Mouse (Mus musculus) adipocyte (in vitro differentiated cells): ENCODE data around the gene Pyroxd2.
"Not testable (repeated sequence)": the region's sequence is repeated elsewhere in the genome, so short reads cannot be mapped to it uniquely, and the experiment has no call there.

Source experiments
- DNase-seq: peaks from one replicate; pipeline ENCODE4 v3.0.0-alpha.2; 2016; ENCODE audit warnings: low spot score

Pyroxd2 gene

GRCm38 (mm10) chr19:42752363-42752931, at the start of gene Pyroxd2:
Gene Pyroxd2 (minus strand): TSS chr19:42752775.
- DNase-seq: peak; percentile 80

GRCm38 (mm10) chr19:42797866-42798265, 45.3 kb upstream of the Pyroxd2 start:
- no peak for DNase-seq

- DNase-seq: no peak
Measured at GRCm38 (mm10) chr19:42795801-42796200, 43.2 kb upstream of the Pyroxd2 start.

GRCm38 (mm10) chr19:42794914-42795613, 42.5 kb upstream of the Pyroxd2 start:
- DNase-seq: peak; percentile 82

GRCm38 (mm10) chr19:42788311-42788710, 35.7 kb upstream of the Pyroxd2 start:
- no peak for DNase-seq

GRCm38 (mm10) chr19:42785562-42786220, 33.1 kb upstream of the Pyroxd2 start:
- DNase-seq: no peak

GRCm38 (mm10) chr19:42785129-42785528, 32.6 kb upstream of the Pyroxd2 start:
- DNase-seq: peak; percentile 12

- DNase-seq: not testable (repeated sequence)
Measured at GRCm38 (mm10) chr19:42780156-42780538, 27.6 kb upstream of the Pyroxd2 start.

GRCm38 (mm10) chr19:42779531-42780155, 27.1 kb upstream of the Pyroxd2 start, which contains the start of gene Hps1:
Gene Hps1 (minus strand): TSS chr19:42779978.
- peak; percentile 94 for DNase-seq

GRCm38 (mm10) chr19:42777801-42778200, 25.2 kb upstream of the Pyroxd2 start:
- peak; percentile 34 for DNase-seq

GRCm38 (mm10) chr19:42776813-42777212, 24.2 kb upstream of the Pyroxd2 start:
- peak; percentile 24 for DNase-seq

GRCm38 (mm10) chr19:42770141-42770872, 17.7 kb upstream of the Pyroxd2 start:
- no peak for DNase-seq

GRCm38 (mm10) chr19:42769648-42770047, 17.1 kb upstream of the Pyroxd2 start:
- DNase-seq: peak; percentile 12

GRCm38 (mm10) chr19:42767361-42767760, 14.8 kb upstream of the Pyroxd2 start:
- no peak for DNase-seq

GRCm38 (mm10) chr19:42764398-42764797, 11.8 kb upstream of the Pyroxd2 start:
- no peak for DNase-seq

- no peak for DNase-seq
Measured at GRCm38 (mm10) chr19:42756671-42757070, 4.1 kb upstream of the Pyroxd2 start.

- DNase-seq: no peak
Measured at GRCm38 (mm10) chr19:42755148-42755870, 2.7 kb upstream of the Pyroxd2 start.

GRCm38 (mm10) chr19:42753141-42753917, 754 bp upstream of the Pyroxd2 start:
- peak; percentile 97 for DNase-seq

GRCm38 (mm10) chr19:42750196-42750595, 2.4 kb downstream of the Pyroxd2 start:
- DNase-seq: no peak

GRCm38 (mm10) chr19:42746702-42747101, 5.9 kb downstream of the Pyroxd2 start:
- DNase-seq: no peak

GRCm38 (mm10) chr19:42745869-42746224, 6.7 kb downstream of the Pyroxd2 start:
- DNase-seq: no peak
